Comparison of ENCODE assay signal across 9 mouse cellular contexts in the genomic region with DNA sequence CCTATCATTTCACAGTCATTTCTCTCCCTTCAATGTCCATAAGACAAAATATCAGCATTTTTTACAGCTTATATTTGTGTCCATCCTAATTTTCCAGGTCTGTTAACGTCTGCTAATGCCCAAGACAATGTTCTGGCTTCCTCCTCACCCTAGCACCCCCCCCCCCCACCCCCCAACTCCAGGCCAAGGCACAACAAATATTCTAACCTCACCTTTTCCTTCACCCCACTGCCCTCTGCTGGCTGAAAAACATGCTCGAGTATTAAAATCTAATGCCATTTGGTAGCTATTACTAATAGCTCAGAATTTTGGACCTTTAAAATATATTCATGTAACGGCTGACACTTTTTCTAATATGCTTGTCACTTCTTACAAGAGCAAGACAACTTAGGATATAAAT. TPM values are rescaled to one million over a fixed set of nuclear protein-coding genes. Genes with fewer than 3 reads are reported as not detected.
A peak's percentile ranks its signal among the peaks of the same experiment; 100 is the strongest.
DNase-seq lines count a peak whose midpoint lies in the region; ATAC-seq and TF ChIP-seq lines count a peak whose summit lies in the region.
"Had no signal": no experiment of that assay in that cellular context is flagged by ENCODE, and none has a peak within 500 bp of the region (broad histone marks: within the 10 kb centered on the region; RNA-seq: fewer than 3 reads in every experiment).

No protein-coding gene starts in this region.

- no peaks in the 10 kb centered on the region for H3K36me3 ChIP-seq in midbrain, embryonic 14.5 days (ENCODE audit: control insufficient read depth, insufficient read depth, low read length)
- H3K36me3 ChIP-seq in midbrain, embryonic 10.5 days, result no peaks in the 10 kb centered on the region
- H3K36me3 ChIP-seq in lung, embryonic 14.5 days (ENCODE audit: insufficient read depth), result no peaks in the 10 kb centered on the region
- H3K36me3 ChIP-seq: limb, embryonic 15.5 days had no signal

- no peak overlapping the region for H3K27ac ChIP-seq in midbrain, embryonic 14.5 days (replicated peaks; ENCODE audit: low read depth, low read length)
- no peak overlapping the region for H3K27ac ChIP-seq in midbrain, embryonic 10.5 days (replicated peaks)
- H3K27ac ChIP-seq in lung, embryonic 14.5 days (ENCODE audit: low read depth), result no peak overlapping the region
- H3K27ac ChIP-seq: limb, embryonic 15.5 days had no signal

- no peak for TF ChIP-seq POLR2A in brain, embryonic 14.5 days (IDR thresholded peaks at IDR 0.05; ENCODE audit: borderline replicate concordance, extremely low read depth, insufficient read depth, insufficient read length, poor library complexity, severe bottlenecking)

- no peak overlapping the region for H3K4me3 ChIP-seq in midbrain, embryonic 14.5 days (replicated peaks; ENCODE audit: low read depth, low read length)
- no peak overlapping the region for H3K4me3 ChIP-seq in midbrain, embryonic 10.5 days
- no peak overlapping the region for H3K4me3 ChIP-seq in lung, embryonic 14.5 days (ENCODE audit: low read depth, low read length)
- H3K4me3 ChIP-seq: limb, embryonic 15.5 days had no signal

- H3K27me3 ChIP-seq in midbrain, embryonic 14.5 days (ENCODE audit: control insufficient read depth, insufficient read depth, low read length), result no peaks in the 10 kb centered on the region
- no peaks in the 10 kb centered on the region for H3K27me3 ChIP-seq in midbrain, embryonic 10.5 days (ENCODE audit: low read depth, poor library complexity, severe bottlenecking)
- no peaks in the 10 kb centered on the region for H3K27me3 ChIP-seq in lung, embryonic 14.5 days (ENCODE audit: insufficient read depth, low read length)
- H3K27me3 ChIP-seq: limb, embryonic 15.5 days had no signal

- no peak overlapping the region for H3K4me2 ChIP-seq in midbrain, embryonic 14.5 days (ENCODE audit: low read length)
- H3K4me2 ChIP-seq in lung, embryonic 14.5 days, result no peak overlapping the region
- H3K4me2 ChIP-seq: limb, embryonic 15.5 days had no signal

- WGBS in midbrain, embryonic 14.5 days, result 12% methylated on average over 3 of the region's 3 CpGs
- 20% methylated on average over 3 of the region's 3 CpGs for WGBS in midbrain, embryonic 10.5 days
- 7% methylated on average over 3 of the region's 3 CpGs for WGBS in lung, embryonic 14.5 days

- H3K4me1 ChIP-seq in midbrain, embryonic 14.5 days (ENCODE audit: control insufficient read depth, insufficient read depth, low read length), result no peaks in the 10 kb centered on the region
- H3K4me1 ChIP-seq in midbrain, embryonic 10.5 days, result no peaks in the 10 kb centered on the region
- no peaks in the 10 kb centered on the region for H3K4me1 ChIP-seq in lung, embryonic 14.5 days (ENCODE audit: insufficient read depth)
- H3K4me1 ChIP-seq: limb, embryonic 15.5 days had no signal

- no peaks in the 10 kb centered on the region for H3K9me3 ChIP-seq in midbrain, embryonic 14.5 days (ENCODE audit: control insufficient read depth, low read length)
- no peaks in the 10 kb centered on the region for H3K9me3 ChIP-seq in midbrain, embryonic 10.5 days (replicated peaks)
- no peaks in the 10 kb centered on the region for H3K9me3 ChIP-seq in lung, embryonic 14.5 days (ENCODE audit: low read depth, low read length)
- H3K9me3 ChIP-seq: limb, embryonic 15.5 days had no signal

- DNase-seq in cerebellum, adult 11 months, result peak; percentile 58
- no peak for DNase-seq in cerebellum, adult 11-12 months
- peak; percentile 77 for DNase-seq in midbrain, embryonic 14.5 days
- DNase-seq in midbrain, embryonic 10.5 days (ENCODE audit: low spot score), result no peak
- peak; percentile 57 for DNase-seq in brain, embryonic 14.5 days (ENCODE audit: low read depth)
- peak; percentile 27 for DNase-seq in gastrocnemius, postnatal 14 days
- DNase-seq in lung, embryonic 14.5 days, result peak; percentile 78

- no peak for ATAC-seq in midbrain, embryonic 14.5 days (ENCODE audit: low FRiP score, low TSS enrichment)
- ATAC-seq in lung, embryonic 14.5 days (ENCODE audit: insufficient read depth), result no peak
- ATAC-seq in monocyte, adult 5-6 weeks (replicated peaks; ENCODE audit: insufficient number of reproducible peaks, low FRiP score, low TSS enrichment, poor library complexity, severe bottlenecking), result no peak

- no peak overlapping the region for H3K9ac ChIP-seq in midbrain, embryonic 14.5 days (replicated peaks; ENCODE audit: low read length)
- no peak overlapping the region for H3K9ac ChIP-seq in lung, embryonic 14.5 days
- H3K9ac ChIP-seq: limb, embryonic 15.5 days had no signal

- TF ChIP-seq CTCF in brain, embryonic 14.5 days (IDR thresholded peaks at IDR 0.05; ENCODE audit: borderline replicate concordance, extremely low read depth, insufficient read depth, insufficient read length), result peak; percentile 36; the same call in 1 of the 2 replicates
- peak; percentile 69 for TF ChIP-seq CTCF in lung, embryonic 14.5 days (IDR thresholded peaks at IDR 0.05; ENCODE audit: low read depth)

- intact Hi-C loops in gastrocnemius, postnatal 14 days (cut with DNase I; ENCODE audit: low total_unique reads), result loop anchor here (2.0 to 5.0 kb wide), 2 partner anchors 41 to 54 kb away; no protein-coding TSS in a partner anchor

RNA-seq across cellular contexts. Expression of a gene that starts 27.4 kb away (rescaled TPM):
- 0.99 and 1.4 TPM in 2 replicates for polyA plus RNA-seq in midbrain, embryonic 14.5 days (2014; fragmentation: Nextera tagmentation; extraction: Ambion mirVana)
- polyA plus RNA-seq in midbrain, embryonic 10.5 days (2016; fragmentation: Nextera tagmentation; extraction: Ambion mirVana), result 0.37 and 0.56 TPM in 2 replicates
- polyA plus RNA-seq in brain, embryonic 14.5 days (2012; rRNA removed), result 2.8 and 3.6 TPM in 2 replicates
- total RNA-seq in gastrocnemius, postnatal 14 days (2021), result 1 to 10 TPM in 1 of 2 experiments, under 1 TPM in 1; 0.90 to 1.7 TPM
- 0.76 and 1.1 TPM in 2 replicates for polyA plus RNA-seq in lung, embryonic 14.5 days (2014; fragmentation: Nextera tagmentation; extraction: Ambion mirVana)
- total RNA-seq in monocyte, adult 5-6 weeks (2017), result not detected in 3 replicates

RNA-seq across cellular contexts. Expression of a gene that starts 28.8 kb away (rescaled TPM):
- polyA plus RNA-seq in midbrain, embryonic 14.5 days (2014; fragmentation: Nextera tagmentation; extraction: Ambion mirVana), result 6.3 and 8.2 TPM in 2 replicates
- 1.5 and 2.0 TPM in 2 replicates for polyA plus RNA-seq in midbrain, embryonic 10.5 days (2016; fragmentation: Nextera tagmentation; extraction: Ambion mirVana)
- 24.6 and 30.0 TPM in 2 replicates for polyA plus RNA-seq in brain, embryonic 14.5 days (2012; rRNA removed)
- 1 to 10 TPM; 3.7 to 4.6 TPM for total RNA-seq in gastrocnemius, postnatal 14 days (2021)
- 3.4 and 4.8 TPM in 2 replicates for polyA plus RNA-seq in lung, embryonic 14.5 days (2014; fragmentation: Nextera tagmentation; extraction: Ambion mirVana)
- not detected in 3 replicates for total RNA-seq in monocyte, adult 5-6 weeks (2017)

RNA-seq across cellular contexts. Expression of a gene that starts 44.1 kb away (rescaled TPM):
- 27.2 and 30.9 TPM in 2 replicates for polyA plus RNA-seq in midbrain, embryonic 14.5 days (2014; fragmentation: Nextera tagmentation; extraction: Ambion mirVana)
- polyA plus RNA-seq in midbrain, embryonic 10.5 days (2016; fragmentation: Nextera tagmentation; extraction: Ambion mirVana), result 12.8 and 16.8 TPM in 2 replicates
- 80.4 and 100 TPM in 2 replicates for polyA plus RNA-seq in brain, embryonic 14.5 days (2012; rRNA removed)
- 1 to 10 TPM; 2.3 to 2.7 TPM for total RNA-seq in gastrocnemius, postnatal 14 days (2021)
- 7.5 and 10.1 TPM in 2 replicates for polyA plus RNA-seq in lung, embryonic 14.5 days (2014; fragmentation: Nextera tagmentation; extraction: Ambion mirVana)
- 0.68 TPM in 1 of 3 replicates, not detected in the others for total RNA-seq in monocyte, adult 5-6 weeks (2017)

RNA-seq across cellular contexts. Expression of a gene that starts 44.2 kb away (rescaled TPM):
- 89.6 and 95.7 TPM in 2 replicates for polyA plus RNA-seq in midbrain, embryonic 14.5 days (2014; fragmentation: Nextera tagmentation; extraction: Ambion mirVana)
- polyA plus RNA-seq in midbrain, embryonic 10.5 days (2016; fragmentation: Nextera tagmentation; extraction: Ambion mirVana), result 136 and 148 TPM in 2 replicates
- polyA plus RNA-seq in brain, embryonic 14.5 days (2012; rRNA removed), result 51.9 and 66.5 TPM in 2 replicates
- 10 to 100 TPM; 10.9 to 14.1 TPM for total RNA-seq in gastrocnemius, postnatal 14 days (2021)
- 101 and 114 TPM in 2 replicates for polyA plus RNA-seq in lung, embryonic 14.5 days (2014; fragmentation: Nextera tagmentation; extraction: Ambion mirVana)
- 20.0 to 31.9 TPM (median 24.4 TPM) in 3 replicates for total RNA-seq in monocyte, adult 5-6 weeks (2017)

Comparison
In these comparisons a context has a peak if more than half of its experiments do, and no peak if none do; other contexts are left out.
1. DNase-seq: peak in cerebellum, adult 11 months (single experiment), midbrain, embryonic 14.5 days (single experiment), brain, embryonic 14.5 days (single experiment), gastrocnemius, postnatal 14 days (single experiment) and lung, embryonic 14.5 days (single experiment); none in cerebellum, adult 11-12 months (single experiment) and midbrain, embryonic 10.5 days (single experiment).